Mouse (Mus musculus): ENCODE measurements around the gene Nt5c3b. TPM values are rescaled to one million over a fixed set of nuclear protein-coding genes. Genes with fewer than 3 reads are reported as not detected.

Nt5c3b gene
- polyA plus RNA-seq, 1 experiment from 2014 or later = 104 TPM

GRCm38 (mm10) chr11:100465229-100465792 lies 23.7 kb upstream of the Nt5c3b start:
- Histone ChIP-seq H3K27me3 (replicated peaks) (no peaks in the 10 kb centered on the region), H3K27ac (replicated peaks) (no peak overlapping the region), H3K4me3 (no peak overlapping the region), H3K4me2 (no peak overlapping the region), H3K9ac (no peak overlapping the region), H3K36me3 (peaks cover 49% of the 10 kb centered on the region), H3K4me1 (peaks cover 17% of the 10 kb centered on the region), H3K9me3 (no peaks in the 10 kb centered on the region)
- ATAC-seq (ENCODE audit: extremely low read depth, insufficient number of reproducible peaks, low FRiP score, low TSS enrichment) = no peak
- WGBS = 83% methylated on average over 1 of the region's 1 CpGs

GRCm38 (mm10) chr11:100462699-100463098 lies 21.1 kb upstream of the Nt5c3b start:
- Histone ChIP-seq H3K9ac (no peak overlapping the region), H3K4me3 (no peak overlapping the region), H3K9me3 (no peaks in the 10 kb centered on the region), H3K4me1 (peaks cover 9% of the 10 kb centered on the region), H3K36me3 (peaks cover 57% of the 10 kb centered on the region), H3K27me3 (replicated peaks) (no peaks in the 10 kb centered on the region), H3K4me2 (no peak overlapping the region), H3K27ac (replicated peaks) (no peak overlapping the region)
- ATAC-seq (ENCODE audit: extremely low read depth, insufficient number of reproducible peaks, low FRiP score, low TSS enrichment) = no peak
- WGBS = 91% methylated on average over 10 of the region's 10 CpGs

GRCm38 (mm10) chr11:100457711-100458110 lies 16.1 kb upstream of the Nt5c3b start:
- no peak overlapping the region for H3K9ac ChIP-seq
- no peak for ATAC-seq (ENCODE audit: extremely low read depth, insufficient number of reproducible peaks, low FRiP score, low TSS enrichment)
- no peaks in the 10 kb centered on the region for H3K9me3 ChIP-seq
- no peak overlapping the region for H3K27ac ChIP-seq (replicated peaks)
- no peaks in the 10 kb centered on the region for H3K4me1 ChIP-seq
- H3K27me3 ChIP-seq (replicated peaks) = no peaks in the 10 kb centered on the region
- no peak overlapping the region for H3K4me2 ChIP-seq
- H3K36me3 ChIP-seq = peaks cover 53% of the 10 kb centered on the region
- WGBS = 82% methylated on average over 5 of the region's 5 CpGs
- H3K4me3 ChIP-seq = no peak overlapping the region

- no peaks in the 10 kb centered on the region for H3K9me3 ChIP-seq
- 70% methylated on average over 4 of the region's 4 CpGs for WGBS
- H3K4me2 ChIP-seq = no peak overlapping the region
- no peaks in the 10 kb centered on the region for H3K4me1 ChIP-seq
- H3K36me3 ChIP-seq = peaks cover 50% of the 10 kb centered on the region
- H3K27me3 ChIP-seq (replicated peaks) = no peaks in the 10 kb centered on the region
- no peak for ATAC-seq (ENCODE audit: extremely low read depth, insufficient number of reproducible peaks, low FRiP score, low TSS enrichment)
- no peak overlapping the region for H3K4me3 ChIP-seq
- no peak overlapping the region for H3K9ac ChIP-seq
- no peak overlapping the region for H3K27ac ChIP-seq (replicated peaks)
Measured at GRCm38 (mm10) chr11:100457247-100457646, 15.6 kb upstream of the Nt5c3b start.

- 87% methylated on average over 6 of the region's 6 CpGs for WGBS
- H3K36me3 ChIP-seq = peaks cover 19% of the 10 kb centered on the region
Measured at GRCm38 (mm10) chr11:100442625-100443024, 1.0 kb upstream of the Nt5c3b start.

GRCm38 (mm10) chr11:100440691-100441522 lies 701 bp downstream of the Nt5c3b start:
- peak; percentile 74; the same call in 1 of the 2 replicates for ATAC-seq (ENCODE audit: extremely low read depth, insufficient number of reproducible peaks, low FRiP score, low TSS enrichment)
- H3K4me3 ChIP-seq = peak overlapping the region; percentile 91
- H3K9me3 ChIP-seq = no peaks in the 10 kb centered on the region
- 2% methylated on average over 52 of the region's 52 CpGs for WGBS
- H3K9ac ChIP-seq = peak overlapping the region; percentile 95
- peak overlapping the region; percentile 71 for H3K4me2 ChIP-seq
- peaks cover 20% of the 10 kb centered on the region for H3K4me1 ChIP-seq
- peak overlapping the region; percentile 67 for H3K27ac ChIP-seq (replicated peaks)
- H3K36me3 ChIP-seq = peaks cover 35% of the 10 kb centered on the region
- H3K27me3 ChIP-seq (replicated peaks) = no peaks in the 10 kb centered on the region

More at GRCm38 (mm10) chr11:100442625-100443024, 1.0 kb upstream of the Nt5c3b start:
- H3K27ac ChIP-seq (replicated peaks) = no peak overlapping the region
- no peak for ATAC-seq (ENCODE audit: extremely low read depth, insufficient number of reproducible peaks, low FRiP score, low TSS enrichment)
- no peak overlapping the region for H3K9ac ChIP-seq
- H3K9me3 ChIP-seq = no peaks in the 10 kb centered on the region
- H3K4me3 ChIP-seq = no peak overlapping the region
- peaks cover 20% of the 10 kb centered on the region for H3K4me1 ChIP-seq
- no peak overlapping the region for H3K4me2 ChIP-seq
- no peaks in the 10 kb centered on the region for H3K27me3 ChIP-seq (replicated peaks)

- no peak overlapping the region for H3K4me2 ChIP-seq
- WGBS = 98% methylated on average over 1 of the region's 1 CpGs
Measured at GRCm38 (mm10) chr11:100437901-100438300, 3.7 kb downstream of the Nt5c3b start.

GRCm38 (mm10) chr11:100435678-100436246 lies 5.8 kb downstream of the Nt5c3b start:
- Histone ChIP-seq H3K9me3 (no peaks in the 10 kb centered on the region), H3K27me3 (replicated peaks) (no peaks in the 10 kb centered on the region), H3K4me1 (peaks cover 26% of the 10 kb centered on the region), H3K27ac (replicated peaks) (no peak overlapping the region), H3K36me3 (peaks cover 76% of the 10 kb centered on the region), H3K4me2 (no peak overlapping the region), H3K4me3 (no peak overlapping the region), H3K9ac (no peak overlapping the region)
- 83% methylated on average over 9 of the region's 9 CpGs for WGBS
- ATAC-seq (ENCODE audit: extremely low read depth, insufficient number of reproducible peaks, low FRiP score, low TSS enrichment) = no peak

More at GRCm38 (mm10) chr11:100437901-100438300, 3.7 kb downstream of the Nt5c3b start:
- no peak overlapping the region for H3K27ac ChIP-seq (replicated peaks)
- H3K36me3 ChIP-seq = peaks cover 62% of the 10 kb centered on the region
- H3K4me1 ChIP-seq = peaks cover 20% of the 10 kb centered on the region
- H3K9me3 ChIP-seq = no peaks in the 10 kb centered on the region
- H3K27me3 ChIP-seq (replicated peaks) = no peaks in the 10 kb centered on the region
- ATAC-seq (ENCODE audit: extremely low read depth, insufficient number of reproducible peaks, low FRiP score, low TSS enrichment) = no peak
- H3K4me3 ChIP-seq = no peak overlapping the region
- no peak overlapping the region for H3K9ac ChIP-seq

- H3K27ac ChIP-seq (replicated peaks) = no peak overlapping the region
- no peak overlapping the region for H3K4me3 ChIP-seq
- H3K4me1 ChIP-seq = peaks cover 39% of the 10 kb centered on the region
- 67% methylated on average over 5 of the region's 5 CpGs for WGBS
- peaks cover 67% of the 10 kb centered on the region for H3K36me3 ChIP-seq
- no peaks in the 10 kb centered on the region for H3K27me3 ChIP-seq (replicated peaks)
- no peak overlapping the region for H3K4me2 ChIP-seq
- no peak for ATAC-seq (ENCODE audit: extremely low read depth, insufficient number of reproducible peaks, low FRiP score, low TSS enrichment)
- H3K9me3 ChIP-seq = no peaks in the 10 kb centered on the region
- H3K9ac ChIP-seq = peak overlapping the region; percentile 24; the same call in 1 of the 2 replicates
Measured at GRCm38 (mm10) chr11:100432002-100432401, 9.6 kb downstream of the Nt5c3b start.

GRCm38 (mm10) chr11:100430052-100430451 lies 11.6 kb downstream of the Nt5c3b start:
- Histone ChIP-seq H3K27me3 (replicated peaks) (no peaks in the 10 kb centered on the region), H3K27ac (replicated peaks) (peak overlapping the region; percentile 86), H3K9me3 (no peaks in the 10 kb centered on the region), H3K36me3 (peaks cover 52% of the 10 kb centered on the region), H3K4me3 (no peak overlapping the region), H3K4me2 (no peak overlapping the region), H3K9ac (peak overlapping the region; percentile 8; the same call in 1 of the 2 replicates), H3K4me1 (peaks cover 49% of the 10 kb centered on the region)
- no peak for ATAC-seq (ENCODE audit: extremely low read depth, insufficient number of reproducible peaks, low FRiP score, low TSS enrichment)
- WGBS = 44% methylated on average over 7 of the region's 7 CpGs

GRCm38 (mm10) chr11:100428612-100429199 lies 12.9 kb downstream of the Nt5c3b start:
- WGBS = 24% methylated on average over 9 of the region's 9 CpGs
- H3K9me3 ChIP-seq = no peaks in the 10 kb centered on the region
- ATAC-seq (ENCODE audit: extremely low read depth, insufficient number of reproducible peaks, low FRiP score, low TSS enrichment) = no peak
- H3K4me2 ChIP-seq = no peak overlapping the region
- peaks cover 49% of the 10 kb centered on the region for H3K4me1 ChIP-seq
- no peaks in the 10 kb centered on the region for H3K27me3 ChIP-seq (replicated peaks)
- peaks cover 55% of the 10 kb centered on the region for H3K36me3 ChIP-seq
- H3K9ac ChIP-seq = peak overlapping the region; percentile 58
- peak overlapping the region; percentile 86 for H3K27ac ChIP-seq (replicated peaks)
- no peak overlapping the region for H3K4me3 ChIP-seq

Data from heart, embryonic 13.5 days (tissue).